Mouse (Mus musculus): Measurements from ENCODE around the gene Arid4a.

The Arid4a gene

GRCm38 (mm10) chr12:71015363-71016210 lies at the start of gene Arid4a:
Arid4a (plus strand) TSS chr12:71015990.
- DNase-seq, result peak; percentile 99 to 100

GRCm38 (mm10) chr12:70967581-70967980 lies 48.2 kb upstream of the Arid4a start:
- no peak for DNase-seq

- peak; percentile 82 to 83 for DNase-seq
Observed at GRCm38 (mm10) chr12:70968141-70968790, 47.5 kb upstream of the Arid4a start.

- peak; percentile 88 to 93 for DNase-seq
Observed at GRCm38 (mm10) chr12:70968791-70969307, 46.9 kb upstream of the Arid4a start.

- peak; percentile 56 for DNase-seq
Observed at GRCm38 (mm10) chr12:70969485-70970184, 46.2 kb upstream of the Arid4a start.

- DNase-seq, result no peak
Observed at GRCm38 (mm10) chr12:70973831-70974230, 42.0 kb upstream of the Arid4a start.

GRCm38 (mm10) chr12:70974441-70975266 lies 41.1 kb upstream of the Arid4a start, which contains the start of gene Psma3:
Psma3 (plus strand) TSS chr12:70974621.
- DNase-seq, result peak; percentile 91 to 93

- no peak for DNase-seq
Observed at GRCm38 (mm10) chr12:70975406-70975805, 40.4 kb upstream of the Arid4a start.

GRCm38 (mm10) chr12:70975891-70976290 lies 39.9 kb upstream of the Arid4a start:
- DNase-seq, result no peak

- no peak for DNase-seq
Observed at GRCm38 (mm10) chr12:70978345-70978744, 37.4 kb upstream of the Arid4a start.

- DNase-seq, result no peak
Observed at GRCm38 (mm10) chr12:70984855-70985550, 30.8 kb upstream of the Arid4a start.

- DNase-seq, result no peak
Observed at GRCm38 (mm10) chr12:70997225-70997624, 18.6 kb upstream of the Arid4a start.

- peak; percentile 75 to 77 for DNase-seq
Observed at GRCm38 (mm10) chr12:70999423-70999903, 16.3 kb upstream of the Arid4a start.

- no peak for DNase-seq
Observed at GRCm38 (mm10) chr12:71000344-71000743, 15.4 kb upstream of the Arid4a start.

GRCm38 (mm10) chr12:71001456-71001855 lies 14.3 kb upstream of the Arid4a start:
- peak; percentile 40 to 79 for DNase-seq

- DNase-seq, result no peak
Observed at GRCm38 (mm10) chr12:71003760-71004426, 11.9 kb upstream of the Arid4a start.

- no peak for DNase-seq
Observed at GRCm38 (mm10) chr12:71006141-71006540, 9.6 kb upstream of the Arid4a start.

- no peak for DNase-seq
Observed at GRCm38 (mm10) chr12:71006901-71007300, 8.9 kb upstream of the Arid4a start.

GRCm38 (mm10) chr12:71009769-71010168 lies 6.0 kb upstream of the Arid4a start:
- peak; percentile 58 to 59 for DNase-seq

GRCm38 (mm10) chr12:71014845-71015362 lies 886 bp upstream of the Arid4a start:
- no peak for DNase-seq

GRCm38 (mm10) chr12:71016211-71016502 lies 367 bp downstream of the Arid4a start:
- peak; percentile 30 to 33 for DNase-seq

Data from kidney, adult 8-10 months (tissue).